Mouse (Mus musculus) CD4-positive helper T cell, adult 2 months (primary cell): ENCODE results near the gene Dtnb.
A peak's percentile ranks its signal among the peaks of the same experiment; 100 is the strongest.

Experiments
- DNase-seq: peaks from one replicate; pipeline ENCODE4 v3.0.0-alpha.2; 2012; ENCODE audit warnings: low read depth, missing footprints, low spot score

Dtnb gene

DNA sequence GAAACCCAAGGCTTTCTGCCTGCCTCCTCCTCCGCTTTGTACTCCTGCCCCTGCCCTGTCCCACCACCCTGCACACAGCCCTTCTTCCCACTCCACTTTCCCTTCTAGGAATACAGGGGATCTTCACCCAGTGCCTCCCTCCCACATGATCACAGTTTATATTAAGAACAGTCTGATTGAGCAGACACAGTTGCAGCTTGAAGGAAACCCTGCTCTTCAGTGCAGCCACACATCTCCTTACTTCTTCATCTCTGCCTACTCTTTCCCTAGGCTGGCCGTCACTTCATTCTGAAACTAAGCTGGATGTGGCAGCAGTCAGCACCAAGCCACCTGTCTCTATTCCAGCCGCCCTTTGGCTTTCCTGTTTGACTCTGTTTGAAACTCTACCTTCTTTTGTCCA lies 201.5 kb downstream of the Dtnb start:
- DNase-seq = no peak

GRCm38 (mm10) chr12:3776015-3776414 lies 203.8 kb downstream of the Dtnb start:
- DNase-seq = no peak

DNA sequence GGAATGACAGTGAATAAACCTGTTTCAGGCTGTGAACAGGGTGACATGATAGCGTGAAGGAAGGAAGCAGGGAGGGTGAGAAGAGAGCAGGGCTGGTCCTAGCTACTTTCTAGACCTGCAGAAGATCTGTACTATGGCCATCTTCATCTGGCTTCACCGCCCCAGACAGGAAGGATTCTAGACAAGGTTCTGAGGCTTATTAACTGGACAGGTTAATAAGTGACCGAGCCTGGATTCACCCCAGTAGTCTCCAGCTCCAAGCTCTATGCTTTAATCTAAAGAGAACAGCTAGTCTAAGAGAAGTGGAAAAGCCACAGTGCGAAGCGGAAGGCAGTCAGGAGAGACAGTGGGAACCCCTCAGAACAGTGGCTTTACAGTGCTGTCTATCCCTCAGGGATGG lies 205.5 kb downstream of the Dtnb start:
- no peak for DNase-seq

DNA sequence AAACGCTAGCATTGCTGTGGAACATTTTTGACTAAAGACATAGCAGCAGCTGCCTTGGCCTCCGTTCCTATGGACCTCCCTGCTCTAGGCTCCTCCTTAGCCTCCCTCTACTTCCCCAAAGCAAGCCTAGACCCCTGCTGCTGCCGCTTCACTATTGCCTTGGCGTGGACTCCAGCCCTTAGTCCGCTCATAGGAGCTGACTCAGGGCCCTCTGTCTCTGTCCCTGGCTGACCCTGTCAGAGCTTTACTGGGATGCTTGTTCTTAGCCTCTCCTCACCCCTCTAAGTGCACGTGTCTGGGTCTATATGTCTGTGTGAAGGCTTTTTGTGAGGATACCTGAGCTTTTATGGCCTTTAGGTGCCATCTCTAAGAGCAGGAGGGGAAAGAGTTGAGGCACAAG lies 206.1 kb downstream of the Dtnb start:
- DNase-seq = no peak

- DNase-seq = peak; percentile 14
These were observed 207.5 kb downstream of the Dtnb start for GRCm38 (mm10) chr12:3779639-3780038.

- DNase-seq = peak; percentile 58
These were observed 208.3 kb downstream of the Dtnb start for GRCm38 (mm10) chr12:3780405-3780891.

DNA sequence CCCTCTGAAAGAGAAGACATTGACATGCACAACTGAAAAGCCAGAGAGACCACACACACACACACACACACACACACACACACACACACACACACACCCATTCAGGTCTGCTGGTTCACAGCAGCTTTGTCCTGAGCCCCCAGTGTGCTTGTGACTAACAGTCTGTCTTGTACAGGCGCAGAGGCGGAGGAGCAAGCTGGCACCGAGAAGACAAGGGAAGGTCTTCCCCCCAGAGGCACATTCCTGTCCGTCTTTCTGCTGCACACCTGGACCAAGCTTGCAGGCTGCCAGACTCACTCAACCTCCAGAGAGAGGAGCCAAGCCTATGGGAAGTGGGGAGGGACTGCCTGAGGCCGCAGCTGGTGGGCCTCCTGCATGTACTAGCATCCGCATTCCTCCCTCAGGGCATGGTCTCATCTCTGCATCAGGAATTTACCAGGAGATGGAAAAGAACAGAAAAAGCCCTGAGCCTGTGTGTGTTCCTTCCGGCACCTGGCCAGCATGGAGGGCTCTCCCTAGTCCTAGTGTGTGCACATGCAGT lies 208.8 kb downstream of the Dtnb start:
- no peak for DNase-seq

DNA sequence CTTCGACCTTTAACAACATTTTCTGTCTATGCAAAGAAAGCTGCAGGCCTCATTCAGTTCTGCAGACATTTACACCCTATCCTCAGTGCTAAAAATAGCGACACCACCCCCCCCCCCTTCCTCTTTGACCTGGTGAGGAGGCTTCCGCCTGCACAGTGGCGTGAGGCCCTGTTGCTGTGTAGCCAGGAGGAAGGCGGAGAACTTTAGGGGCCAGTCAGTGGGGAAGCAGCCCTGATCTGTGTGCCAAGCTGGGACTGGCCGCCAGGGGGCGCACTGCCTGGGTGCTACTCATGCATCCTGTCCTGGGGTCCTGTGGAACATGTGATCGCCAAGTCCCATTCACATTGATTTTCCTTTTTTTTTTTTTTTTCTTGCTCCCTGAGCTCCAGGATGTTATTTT lies 209.3 kb downstream of the Dtnb start:
- peak; percentile 81 for DNase-seq

DNA sequence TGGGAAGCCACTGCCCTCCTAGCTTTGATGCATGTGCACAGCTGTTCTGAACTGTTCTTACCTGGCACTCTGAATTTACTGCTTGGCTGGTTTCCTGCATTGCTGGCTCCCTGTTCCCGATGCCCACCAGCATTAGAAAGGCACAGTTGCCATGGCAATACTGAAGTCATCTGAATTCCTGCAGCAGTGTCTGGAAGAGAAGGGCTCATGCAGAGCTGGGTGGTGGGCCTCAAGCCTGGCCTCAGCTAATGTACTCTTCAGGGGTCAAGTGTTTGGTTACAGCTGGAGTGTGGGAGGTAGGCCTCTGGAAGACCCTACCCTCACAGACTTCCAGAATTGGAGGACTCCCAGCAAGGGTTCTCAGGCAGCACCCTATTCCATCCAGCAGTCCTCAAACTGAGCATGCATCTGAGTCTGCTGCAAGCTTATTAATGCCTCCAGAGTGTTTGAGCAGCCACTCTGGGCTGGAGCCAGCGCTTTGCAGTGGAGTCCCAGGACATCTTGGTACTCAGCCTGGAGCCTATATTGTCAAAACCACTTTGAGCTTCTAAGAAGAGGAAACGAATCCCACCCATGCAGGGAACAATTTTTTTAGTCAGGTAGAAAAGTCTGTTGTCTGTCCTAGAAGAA lies 211.1 kb downstream of the Dtnb start:
- DNase-seq = no peak

GRCm38 (mm10) chr12:3784258-3784657 lies 212.1 kb downstream of the Dtnb start:
- no peak for DNase-seq

DNA sequence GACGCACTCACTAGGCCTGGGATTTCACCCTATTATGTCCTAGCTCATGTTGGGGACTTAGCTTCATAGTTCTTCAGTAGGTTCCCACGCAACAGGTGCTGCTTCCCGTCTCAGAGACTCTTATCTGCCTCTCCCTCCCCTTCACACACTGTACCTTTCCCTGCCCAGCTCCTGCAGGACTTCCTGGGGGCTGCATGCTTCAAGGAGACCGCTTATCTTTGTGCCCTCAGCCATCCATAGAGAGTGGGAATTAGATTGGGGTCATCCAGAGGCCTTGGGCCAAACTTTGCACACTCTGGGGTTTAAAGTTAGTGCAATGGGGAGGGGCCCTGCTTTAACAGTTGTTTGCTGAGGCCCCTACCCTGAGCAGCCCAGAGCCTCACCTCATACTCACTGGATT lies 212.5 kb downstream of the Dtnb start:
- DNase-seq = no peak

DNA sequence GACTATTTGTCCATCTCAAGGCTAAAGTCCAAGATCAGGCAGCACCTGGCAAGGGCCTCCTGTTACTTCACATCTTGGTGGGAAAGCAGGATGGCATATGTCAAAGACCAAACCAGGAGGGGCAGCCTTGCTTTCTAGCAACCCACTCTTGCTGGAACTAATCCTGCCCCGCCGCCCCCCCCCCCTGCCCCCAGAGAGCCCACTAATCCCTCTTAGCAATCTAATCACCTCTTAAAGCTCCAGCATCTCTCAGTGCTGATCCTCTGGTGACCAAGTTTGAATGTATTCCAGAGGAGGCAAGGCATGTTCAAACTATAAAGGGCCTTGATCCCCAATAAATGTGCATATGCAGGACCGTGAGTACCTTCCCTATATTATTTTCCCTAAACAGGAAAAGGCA lies 214.9 kb downstream of the Dtnb start:
- no peak for DNase-seq

- no peak for DNase-seq
These were observed 215.4 kb downstream of the Dtnb start for GRCm38 (mm10) chr12:3787541-3787940.

DNA sequence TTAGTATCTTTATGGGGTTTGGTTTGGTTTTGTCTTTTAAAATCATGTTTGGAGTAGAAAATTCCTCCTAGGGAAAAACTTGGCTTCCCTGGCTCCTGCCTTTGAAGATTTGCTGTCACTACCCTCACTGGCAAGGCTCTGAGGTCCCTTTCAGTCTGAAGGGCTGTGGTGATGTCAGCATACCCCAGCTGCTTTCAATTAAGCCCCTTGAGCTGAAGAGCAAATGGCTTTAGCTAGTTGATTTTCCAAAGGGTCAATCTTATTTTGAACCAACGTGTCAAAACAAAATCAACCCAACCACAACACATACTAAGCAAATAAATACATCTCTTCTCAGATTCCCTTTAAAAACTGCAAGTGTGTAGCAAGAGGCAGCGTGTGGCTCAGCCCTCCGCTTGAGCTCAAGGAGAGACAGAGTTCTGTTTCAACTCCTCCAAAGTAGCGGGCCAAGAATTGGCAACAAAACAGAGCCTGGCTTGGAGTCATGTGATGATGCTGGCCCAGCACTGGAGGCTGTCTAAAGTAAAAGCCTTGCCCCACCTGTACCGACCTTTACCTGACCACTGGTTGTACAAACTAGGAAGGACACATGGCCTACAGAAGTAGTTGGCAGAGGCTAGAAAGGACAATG lies 216.4 kb downstream of the Dtnb start:
- DNase-seq = no peak

- DNase-seq = no peak
These were observed 217.5 kb downstream of the Dtnb start for GRCm38 (mm10) chr12:3789626-3790185.

GRCm38 (mm10) chr12:3791257-3791656 lies 219.1 kb downstream of the Dtnb start:
- no peak for DNase-seq

GRCm38 (mm10) chr12:3791732-3792131 lies 219.6 kb downstream of the Dtnb start:
- DNase-seq = peak; percentile 90

- DNase-seq = no peak
These were observed 220.1 kb downstream of the Dtnb start for GRCm38 (mm10) chr12:3792248-3792647.

GRCm38 (mm10) chr12:3795569-3795968 lies 223.4 kb downstream of the Dtnb start:
- no peak for DNase-seq

- no peak for DNase-seq
These were observed 227.4 kb downstream of the Dtnb start for GRCm38 (mm10) chr12:3799551-3799950.

GRCm38 (mm10) chr12:3805852-3806251 lies 233.7 kb downstream of the Dtnb start, which contains the start of gene Dnmt3a:
Dnmt3a (plus strand) TSS chr12:3806007.
- no peak for DNase-seq

DNA sequence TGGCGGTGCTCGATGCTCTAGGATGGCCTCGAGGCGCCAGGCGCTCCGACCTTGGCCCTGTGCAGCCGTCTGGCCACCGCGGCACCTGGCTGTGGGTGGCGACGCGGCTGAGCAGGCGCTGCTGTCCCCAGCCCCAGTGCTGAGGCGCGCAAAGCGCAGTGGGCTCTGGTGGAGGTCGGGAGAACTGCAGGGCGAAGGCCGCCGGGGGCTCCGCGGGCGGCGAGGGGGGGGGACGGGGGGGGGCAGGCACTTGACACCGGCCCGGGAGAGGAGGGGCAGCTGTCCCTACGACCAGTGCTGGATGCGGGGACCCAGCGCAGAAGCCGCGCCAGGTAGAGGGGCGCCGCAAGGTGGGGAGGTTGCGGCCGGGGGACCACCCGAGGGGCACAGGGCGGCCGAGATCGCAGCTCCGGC lies 234.1 kb downstream of the Dtnb start:
- peak; percentile 86 for DNase-seq
